Mouse (Mus musculus): Measurements from ENCODE around the gene Catsper4. TPM values are rescaled to one million over a fixed set of nuclear protein-coding genes. Genes with fewer than 3 reads are reported as not detected.
A peak's percentile ranks its signal among the peaks of the same experiment; 100 is the strongest.

Catsper4 gene
- polyA plus RNA-seq, 1 experiment from 2014 or later = not detected

GRCm38 (mm10) chr4:134165548-134166465 lies 61.4 kb downstream of the Catsper4 start:
- H3K4me3 ChIP-seq = no peak overlapping the region
- 88% methylated on average over 3 of the region's 3 CpGs for WGBS

GRCm38 (mm10) chr4:134165024-134165423 lies 62.2 kb downstream of the Catsper4 start:
- no peak overlapping the region for H3K4me3 ChIP-seq
- no peaks in the 10 kb centered on the region for H3K4me1 ChIP-seq
- peaks cover 19% of the 10 kb centered on the region for H3K36me3 ChIP-seq
- no peak overlapping the region for H3K9ac ChIP-seq
- 52% methylated on average over 6 of the region's 6 CpGs for WGBS
- H3K9me3 ChIP-seq = no peaks in the 10 kb centered on the region
- no peak for ATAC-seq (ENCODE audit: insufficient number of reproducible peaks, insufficient read depth, low FRiP score, low TSS enrichment, low read depth)
- H3K27ac ChIP-seq = 0 out of 2 replicates have a peak overlapping the region, but pooled peaks have one; percentile 22
- H3K4me2 ChIP-seq = no peak overlapping the region
- no peaks in the 10 kb centered on the region for H3K27me3 ChIP-seq

More at GRCm38 (mm10) chr4:134165548-134166465, 61.4 kb downstream of the Catsper4 start:
- no peak for ATAC-seq (ENCODE audit: insufficient number of reproducible peaks, insufficient read depth, low FRiP score, low TSS enrichment, low read depth)
- no peak overlapping the region for H3K4me2 ChIP-seq
- no peaks in the 10 kb centered on the region for H3K4me1 ChIP-seq
- no peak overlapping the region for H3K9ac ChIP-seq
- peaks cover 19% of the 10 kb centered on the region for H3K36me3 ChIP-seq
- no peak overlapping the region for H3K27ac ChIP-seq
- H3K9me3 ChIP-seq = no peaks in the 10 kb centered on the region
- H3K27me3 ChIP-seq = no peaks in the 10 kb centered on the region

- Histone ChIP-seq H3K4me1 (no peaks in the 10 kb centered on the region), H3K27me3 (no peaks in the 10 kb centered on the region), H3K4me3 (no peak overlapping the region), H3K4me2 (no peak overlapping the region), H3K36me3 (peaks cover 19% of the 10 kb centered on the region), H3K9me3 (no peaks in the 10 kb centered on the region), H3K27ac (0 out of 2 replicates have a peak overlapping the region, but pooled peaks have one; percentile 22), H3K9ac (no peak overlapping the region)
- 87% methylated on average over 5 of the region's 6 CpGs for WGBS
- no peak for ATAC-seq (ENCODE audit: insufficient number of reproducible peaks, insufficient read depth, low FRiP score, low TSS enrichment, low read depth)
Observed at GRCm38 (mm10) chr4:134164591-134164990, 62.6 kb downstream of the Catsper4 start.

Other genes with a start within 250 kb of the Catsper4 start
- 45.1 and 49.9 TPM in 2 replicates for gene Dhdds, start 226.5 kb downstream of the Catsper4 start, polyA plus RNA-seq (2015; fragmentation: Nextera tagmentation; extraction: Ambion mirVana)
- not detected in 2 replicates for gene Lin28a, start 208.5 kb downstream of the Catsper4 start, polyA plus RNA-seq (2015; fragmentation: Nextera tagmentation; extraction: Ambion mirVana)
- not detected in 2 replicates for gene Zfp683, start 173.5 kb downstream of the Catsper4 start, polyA plus RNA-seq (2015; fragmentation: Nextera tagmentation; extraction: Ambion mirVana)
- 4.7 and 7.8 TPM in 2 replicates for gene Crybg2, start 166.6 kb downstream of the Catsper4 start, polyA plus RNA-seq (2015; fragmentation: Nextera tagmentation; extraction: Ambion mirVana)
- gene Cd52, start 132.3 kb downstream of the Catsper4 start, polyA plus RNA-seq (2015; fragmentation: Nextera tagmentation; extraction: Ambion mirVana) = 9.1 and 11.2 TPM in 2 replicates
- 11.6 and 11.9 TPM in 2 replicates for gene Ubxn11, start 124.8 kb downstream of the Catsper4 start, polyA plus RNA-seq (2015; fragmentation: Nextera tagmentation; extraction: Ambion mirVana)
- 412 and 420 TPM in 2 replicates for gene Sh3bgrl3, start 98.6 kb downstream of the Catsper4 start, polyA plus RNA-seq (2015; fragmentation: Nextera tagmentation; extraction: Ambion mirVana)
- 36.2 and 37.4 TPM in 2 replicates for gene Cep85, start 40.3 kb downstream of the Catsper4 start, polyA plus RNA-seq (2015; fragmentation: Nextera tagmentation; extraction: Ambion mirVana)
- not detected in 2 replicates for gene Gm7534, start 24.4 kb downstream of the Catsper4 start, polyA plus RNA-seq (2015; fragmentation: Nextera tagmentation; extraction: Ambion mirVana)
- gene Cnksr1, start 11.0 kb upstream of the Catsper4 start, polyA plus RNA-seq (2015; fragmentation: Nextera tagmentation; extraction: Ambion mirVana) = 2.9 and 3.9 TPM in 2 replicates
- gene E130218I03Rik, start 16.3 kb upstream of the Catsper4 start, polyA plus RNA-seq (2015; fragmentation: Nextera tagmentation; extraction: Ambion mirVana) = 0.72 TPM in 1 of 2 replicates, not detected in the other
- gene Zfp593, start 18.2 kb upstream of the Catsper4 start, polyA plus RNA-seq (2015; fragmentation: Nextera tagmentation; extraction: Ambion mirVana) = 18.8 and 19.7 TPM in 2 replicates
- gene Gm30191, start 19.6 kb upstream of the Catsper4 start, polyA plus RNA-seq (2015; fragmentation: Nextera tagmentation; extraction: Ambion mirVana) = not detected in 2 replicates
- 3.9 and 6.4 TPM in 2 replicates for gene Grrp1, start 26.7 kb upstream of the Catsper4 start, polyA plus RNA-seq (2015; fragmentation: Nextera tagmentation; extraction: Ambion mirVana)
- 23.4 and 23.8 TPM in 2 replicates for gene Pdik1l, start 60.5 kb upstream of the Catsper4 start, polyA plus RNA-seq (2015; fragmentation: Nextera tagmentation; extraction: Ambion mirVana)
- gene Trim63, start 87.7 kb upstream of the Catsper4 start, polyA plus RNA-seq (2015; fragmentation: Nextera tagmentation; extraction: Ambion mirVana) = 1.2 and 1.7 TPM in 2 replicates
- gene Slc30a2, start 115.8 kb upstream of the Catsper4 start, polyA plus RNA-seq (2015; fragmentation: Nextera tagmentation; extraction: Ambion mirVana) = 0.34 and 0.38 TPM in 2 replicates
- 4.5 and 5.4 TPM in 2 replicates for gene Extl1, start 156.5 kb upstream of the Catsper4 start, polyA plus RNA-seq (2015; fragmentation: Nextera tagmentation; extraction: Ambion mirVana)
- gene Pafah2, start 168.9 kb upstream of the Catsper4 start, polyA plus RNA-seq (2015; fragmentation: Nextera tagmentation; extraction: Ambion mirVana) = 12.0 and 13.0 TPM in 2 replicates
- gene Stmn1, start 240.9 kb upstream of the Catsper4 start, polyA plus RNA-seq (2015; fragmentation: Nextera tagmentation; extraction: Ambion mirVana) = 2,120 and 2,313 TPM in 2 replicates